Mouse (Mus musculus): ENCODE results near the gene Gm17571. TPM values are rescaled to one million over a fixed set of nuclear protein-coding genes. Genes with fewer than 3 reads are reported as not detected.

The Gm17571 gene
- polyA plus RNA-seq, 1 experiment from 2014 or later = not detected

Other genes with a start within 250 kb of the Gm17571 start
- 12.7 and 14.6 TPM in 2 replicates for gene Jrkl, start 200.9 kb downstream of the Gm17571 start, polyA plus RNA-seq (2016; fragmentation: Nextera tagmentation; extraction: Ambion mirVana)
- 13.4 and 14.4 TPM in 2 replicates for gene Ccdc82, start 199.8 kb downstream of the Gm17571 start, polyA plus RNA-seq (2016; fragmentation: Nextera tagmentation; extraction: Ambion mirVana)
- gene Maml2, start 148.8 kb downstream of the Gm17571 start, polyA plus RNA-seq (2016; fragmentation: Nextera tagmentation; extraction: Ambion mirVana) = 13.9 and 14.3 TPM in 2 replicates